Mouse (Mus musculus): ENCODE results near the gene Slc35g3. TPM values are rescaled to one million over a fixed set of nuclear protein-coding genes. Genes with fewer than 3 reads are reported as not detected.

Gene Slc35g3
- polyA plus RNA-seq, 1 experiment from 2014 or later, result 0.21 TPM

- H3K27me3 ChIP-seq (ENCODE audit: control insufficient read depth, insufficient read depth, low read depth, low read length), result peaks cover 16% of the 10 kb centered on the region
- H3K9ac ChIP-seq (ENCODE audit: low read depth, low read length), result peak overlapping the region; percentile 69
- H3K27ac ChIP-seq (ENCODE audit: low read length), result peak overlapping the region; percentile 72
- H3K4me1 ChIP-seq (ENCODE audit: control insufficient read depth, insufficient read depth, low read length), result peaks cover 48% of the 10 kb centered on the region
- no peaks in the 10 kb centered on the region for H3K36me3 ChIP-seq (ENCODE audit: control insufficient read depth, insufficient read depth, low read length)
- peak overlapping the region; percentile 90 for H3K4me2 ChIP-seq (ENCODE audit: low read length)
- under 1% methylated on average over 33 of the region's 33 CpGs for WGBS
- ATAC-seq, result peak; percentile 18; the same call in 1 of the 2 replicates
- no peaks in the 10 kb centered on the region for H3K9me3 ChIP-seq (replicated peaks; ENCODE audit: control insufficient read depth, low read length, poor library complexity, severe bottlenecking)
- H3K4me3 ChIP-seq (ENCODE audit: low read depth, low read length), result peak overlapping the region; percentile 54
Measured at GRCm38 (mm10) chr11:69802648-69803105, 40.9 kb upstream of the Slc35g3 start.

- WGBS, result 0% methylated on average over 33 of the region's 33 CpGs
- ATAC-seq, result no peak
- peak within 1 kb of the TSS; percentile 93 for H3K27ac ChIP-seq (ENCODE audit: low read length)
- H3K4me2 ChIP-seq (ENCODE audit: low read length), result peak within 1 kb of the TSS; percentile 90
- peak within 1 kb of the TSS; percentile 69 for H3K9ac ChIP-seq (ENCODE audit: low read depth, low read length)
- no peaks in the 10 kb centered on the region for H3K9me3 ChIP-seq (replicated peaks; ENCODE audit: control insufficient read depth, low read length, poor library complexity, severe bottlenecking)
- no peaks in the 10 kb centered on the region for H3K36me3 ChIP-seq (ENCODE audit: control insufficient read depth, insufficient read depth, low read length)
- H3K4me3 ChIP-seq (ENCODE audit: low read depth, low read length), result peak within 1 kb of the TSS; percentile 54
- H3K27me3 ChIP-seq (ENCODE audit: control insufficient read depth, insufficient read depth, low read depth, low read length), result peaks cover 14% of the 10 kb centered on the region
- H3K4me1 ChIP-seq (ENCODE audit: control insufficient read depth, insufficient read depth, low read length), result peaks cover 48% of the 10 kb centered on the region
Measured at GRCm38 (mm10) chr11:69801379-69801977, 39.7 kb upstream of the Slc35g3 start, which contains the start of gene Fgf11. Gene Fgf11, minus strand, starts transcription at chr11:69801857.

GRCm38 (mm10) chr11:69800392-69801197 is 38.8 kb upstream of the Slc35g3 start:
- H3K4me2 ChIP-seq (ENCODE audit: low read length), result peak overlapping the region; percentile 90
- no peaks in the 10 kb centered on the region for H3K36me3 ChIP-seq (ENCODE audit: control insufficient read depth, insufficient read depth, low read length)
- WGBS, result under 1% methylated on average over 36 of the region's 36 CpGs
- peaks cover 48% of the 10 kb centered on the region for H3K4me1 ChIP-seq (ENCODE audit: control insufficient read depth, insufficient read depth, low read length)
- no peaks in the 10 kb centered on the region for H3K9me3 ChIP-seq (replicated peaks; ENCODE audit: control insufficient read depth, low read length, poor library complexity, severe bottlenecking)
- H3K27ac ChIP-seq (ENCODE audit: low read length), result peak overlapping the region; percentile 93
- H3K27me3 ChIP-seq (ENCODE audit: control insufficient read depth, insufficient read depth, low read depth, low read length), result peaks cover 13% of the 10 kb centered on the region
- peak overlapping the region; percentile 54 for H3K4me3 ChIP-seq (ENCODE audit: low read depth, low read length)
- peak overlapping the region; percentile 69 for H3K9ac ChIP-seq (ENCODE audit: low read depth, low read length)
- peak; percentile 72 for ATAC-seq

GRCm38 (mm10) chr11:69800138-69800391 is 38.3 kb upstream of the Slc35g3 start:
- H3K4me3 ChIP-seq (ENCODE audit: low read depth, low read length), result peak overlapping the region; percentile 54
- H3K27me3 ChIP-seq (ENCODE audit: control insufficient read depth, insufficient read depth, low read depth, low read length), result peaks cover 9% of the 10 kb centered on the region
- peak overlapping the region; percentile 69 for H3K9ac ChIP-seq (ENCODE audit: low read depth, low read length)
- ATAC-seq, result peak; percentile 23; the same call in 1 of the 2 replicates
- peak overlapping the region; percentile 90 for H3K4me2 ChIP-seq (ENCODE audit: low read length)
- H3K4me1 ChIP-seq (ENCODE audit: control insufficient read depth, insufficient read depth, low read length), result peaks cover 46% of the 10 kb centered on the region
- H3K9me3 ChIP-seq (replicated peaks; ENCODE audit: control insufficient read depth, low read length, poor library complexity, severe bottlenecking), result no peaks in the 10 kb centered on the region
- peak overlapping the region; percentile 93 for H3K27ac ChIP-seq (ENCODE audit: low read length)
- 0% methylated on average over 11 of the region's 11 CpGs for WGBS
- H3K36me3 ChIP-seq (ENCODE audit: control insufficient read depth, insufficient read depth, low read length), result no peaks in the 10 kb centered on the region

GRCm38 (mm10) chr11:69799394-69800137 is 37.8 kb upstream of the Slc35g3 start:
- Histone ChIP-seq H3K4me2 (ENCODE audit: low read length) (peak overlapping the region; percentile 90), H3K4me3 (ENCODE audit: low read depth, low read length) (peak overlapping the region; percentile 54), H3K27ac (ENCODE audit: low read length) (peak overlapping the region; percentile 93), H3K27me3 (ENCODE audit: control insufficient read depth, insufficient read depth, low read depth, low read length) (peaks cover 6% of the 10 kb centered on the region), H3K4me1 (ENCODE audit: control insufficient read depth, insufficient read depth, low read length) (peaks cover 41% of the 10 kb centered on the region), H3K9me3 (replicated peaks; ENCODE audit: control insufficient read depth, low read length, poor library complexity, severe bottlenecking) (no peaks in the 10 kb centered on the region), H3K9ac (ENCODE audit: low read depth, low read length) (peak overlapping the region; percentile 69), H3K36me3 (ENCODE audit: control insufficient read depth, insufficient read depth, low read length) (no peaks in the 10 kb centered on the region)
- no peak for ATAC-seq
- WGBS, result 14% methylated on average over 11 of the region's 12 CpGs

- Histone ChIP-seq H3K4me3 (ENCODE audit: low read depth, low read length) (no peak overlapping the region), H3K4me2 (ENCODE audit: low read length) (no peak overlapping the region), H3K36me3 (ENCODE audit: control insufficient read depth, insufficient read depth, low read length) (no peaks in the 10 kb centered on the region), H3K27ac (ENCODE audit: low read length) (no peak overlapping the region), H3K9me3 (replicated peaks; ENCODE audit: control insufficient read depth, low read length, poor library complexity, severe bottlenecking) (no peaks in the 10 kb centered on the region), H3K4me1 (ENCODE audit: control insufficient read depth, insufficient read depth, low read length) (peaks cover 25% of the 10 kb centered on the region), H3K9ac (ENCODE audit: low read depth, low read length) (no peak overlapping the region), H3K27me3 (ENCODE audit: control insufficient read depth, insufficient read depth, low read depth, low read length) (peaks cover 12% of the 10 kb centered on the region)
- WGBS, result 76% methylated on average over 7 of the region's 7 CpGs
- ATAC-seq, result no peak
Measured at GRCm38 (mm10) chr11:69797924-69798323, 36.2 kb upstream of the Slc35g3 start.

- H3K9ac ChIP-seq (ENCODE audit: low read depth, low read length), result no peak overlapping the region
- under 1% methylated on average over 13 of the region's 13 CpGs for WGBS
- ATAC-seq, result no peak
Measured at GRCm38 (mm10) chr11:69795983-69796435, 34.2 kb upstream of the Slc35g3 start.

GRCm38 (mm10) chr11:69795168-69795982 is 33.6 kb upstream of the Slc35g3 start, which contains the start of gene Chrnb1:
Gene Chrnb1, minus strand, starts transcription at chr11:69795943.
- peak; percentile 90 for ATAC-seq
- H3K27me3 ChIP-seq (ENCODE audit: control insufficient read depth, insufficient read depth, low read depth, low read length), result peaks cover 12% of the 10 kb centered on the region
- H3K4me3 ChIP-seq (ENCODE audit: low read depth, low read length), result peak within 1 kb of the TSS; percentile 36
- no peaks in the 10 kb centered on the region for H3K36me3 ChIP-seq (ENCODE audit: control insufficient read depth, insufficient read depth, low read length)
- H3K9me3 ChIP-seq (replicated peaks; ENCODE audit: control insufficient read depth, low read length, poor library complexity, severe bottlenecking), result no peaks in the 10 kb centered on the region
- peak within 1 kb of the TSS; percentile 69 for H3K4me2 ChIP-seq (ENCODE audit: low read length)
- WGBS, result 2% methylated on average over 52 of the region's 52 CpGs
- H3K4me1 ChIP-seq (ENCODE audit: control insufficient read depth, insufficient read depth, low read length), result peaks cover 10% of the 10 kb centered on the region
- peak within 1 kb of the TSS; percentile 39; the same call in 1 of the 2 replicates for H3K9ac ChIP-seq (ENCODE audit: low read depth, low read length)
- H3K27ac ChIP-seq (ENCODE audit: low read length), result no peak within 1 kb of the TSS

More at GRCm38 (mm10) chr11:69795983-69796435, 34.2 kb upstream of the Slc35g3 start:
- Histone ChIP-seq H3K4me1 (ENCODE audit: control insufficient read depth, insufficient read depth, low read length) (peaks cover 10% of the 10 kb centered on the region), H3K4me2 (ENCODE audit: low read length) (peak overlapping the region; percentile 69), H3K27me3 (ENCODE audit: control insufficient read depth, insufficient read depth, low read depth, low read length) (peaks cover 12% of the 10 kb centered on the region), H3K9me3 (replicated peaks; ENCODE audit: control insufficient read depth, low read length, poor library complexity, severe bottlenecking) (no peaks in the 10 kb centered on the region), H3K4me3 (ENCODE audit: low read depth, low read length) (peak overlapping the region; percentile 36; the same call in 1 of the 2 replicates), H3K36me3 (ENCODE audit: control insufficient read depth, insufficient read depth, low read length) (no peaks in the 10 kb centered on the region), H3K27ac (ENCODE audit: low read length) (no peak overlapping the region)
